Mouse (Mus musculus) adrenal gland, adult 18-20 months (tissue): Measurements from ENCODE around the gene Serpina9. TPM values are rescaled to one million over a fixed set of nuclear protein-coding genes. Genes with fewer than 3 reads are reported as not detected.
A peak's percentile ranks its signal among the peaks of the same experiment; 100 is the strongest.

Source experiments
- DNase-seq, 2 experiments: peaks; one replicate each; pipeline ENCODE4 v3.0.0; 2021 to 2022; ENCODE audit warnings: low spot score in 2 of 2
- long read RNA-seq, 2 experiments: library from polyadenylated mRNA; stranded (forward); transcript quantifications; one replicate each; pipeline ENCODE4 v2.0.0; 2021
- total RNA-seq, 2 experiments: library from RNA; stranded (reverse); gene quantifications; 1 replicate in 1 of 2; 2 replicates in 1 of 2; pipeline ENCODE4 v1.2.3; 2021

The Serpina9 gene
- total RNA-seq: not detected
- long read RNA-seq, experiment 1: 0 reads
- long read RNA-seq, experiment 2: 0 reads

GRCm38 (mm10) chr12:104013620-104014019 lies at the start of gene Serpina9:
Gene Serpina9, minus strand, starts transcription at chr12:104013755.
- no peak for DNase-seq

- DNase-seq: no peak
These were observed 48.3 kb upstream of the Serpina9 start for GRCm38 (mm10) chr12:104061862-104062261.

- DNase-seq: no peak
These were observed 46.6 kb upstream of the Serpina9 start for GRCm38 (mm10) chr12:104060126-104060525.

- no peak for DNase-seq
These were observed 44.0 kb upstream of the Serpina9 start for GRCm38 (mm10) chr12:104057531-104057930.

- DNase-seq: no peak
These were observed 43.5 kb upstream of the Serpina9 start for GRCm38 (mm10) chr12:104057050-104057449.

- no peak for DNase-seq
These were observed 42.2 kb upstream of the Serpina9 start for GRCm38 (mm10) chr12:104055755-104056154.

GRCm38 (mm10) chr12:104053995-104054394 lies 40.4 kb upstream of the Serpina9 start:
- no peak for DNase-seq

GRCm38 (mm10) chr12:104045713-104046112 lies 32.2 kb upstream of the Serpina9 start:
- no peak for DNase-seq

- DNase-seq: no peak
These were observed 30.8 kb upstream of the Serpina9 start, which contains the start of gene Serpina12 for GRCm38 (mm10) chr12:104044343-104044742. Gene Serpina12, minus strand, starts transcription at chr12:104044443.

- no peak for DNase-seq
These were observed 29.2 kb upstream of the Serpina9 start for GRCm38 (mm10) chr12:104042753-104043152.

GRCm38 (mm10) chr12:104041401-104041800 lies 27.8 kb upstream of the Serpina9 start:
- DNase-seq: peak in 1 of 2 experiments; percentile 22

GRCm38 (mm10) chr12:104038181-104038580 lies 24.6 kb upstream of the Serpina9 start:
- no peak for DNase-seq

GRCm38 (mm10) chr12:104033752-104034151 lies 20.2 kb upstream of the Serpina9 start:
- no peak for DNase-seq

- DNase-seq: peak; percentile 12 to 34
These were observed 16.4 kb upstream of the Serpina9 start for GRCm38 (mm10) chr12:104029986-104030385.

GRCm38 (mm10) chr12:104015280-104015679 lies 1.7 kb upstream of the Serpina9 start:
- no peak for DNase-seq

- no peak for DNase-seq
These were observed 8.9 kb downstream of the Serpina9 start for GRCm38 (mm10) chr12:104004689-104005088.

- no peak for DNase-seq
These were observed 10.3 kb downstream of the Serpina9 start for GRCm38 (mm10) chr12:104003238-104003612.

- DNase-seq: peak; percentile 21 to 24
These were observed 10.9 kb downstream of the Serpina9 start for GRCm38 (mm10) chr12:104002569-104003237.

- DNase-seq: no peak
These were observed 13.0 kb downstream of the Serpina9 start for GRCm38 (mm10) chr12:104000594-104000993.

- no peak for DNase-seq
These were observed 13.9 kb downstream of the Serpina9 start for GRCm38 (mm10) chr12:103999611-104000010.

- DNase-seq: no peak
These were observed 17.0 kb downstream of the Serpina9 start for GRCm38 (mm10) chr12:103996513-103996912.

GRCm38 (mm10) chr12:103995292-103996072 lies 18.1 kb downstream of the Serpina9 start:
- peak; percentile 68 to 72 for DNase-seq
